Mouse (Mus musculus) adrenal gland, postnatal 36 days (tissue): ENCODE data around the gene Lgr4. TPM values are rescaled to one million over a fixed set of nuclear protein-coding genes. Genes with fewer than 3 reads are reported as not detected.
A peak's percentile ranks its signal among the peaks of the same experiment; 100 is the strongest.

Source experiments
- DNase-seq, 2 experiments: peaks; one replicate each; pipeline ENCODE4 v3.0.0; 2021; ENCODE audit warnings: mixed read lengths in 1 of 2
- total RNA-seq, 2 experiments: library from RNA; stranded (reverse); gene quantifications; 2 replicates each; pipeline ENCODE4 v1.2.3; 2021

The Lgr4 gene
- total RNA-seq, 2 experiments from 2014 or later: 148 to 223 TPM

- no peak for DNase-seq
These were observed 32.1 kb downstream of the Lgr4 start for GRCm38 (mm10) chr2:109949519-109949918.

GRCm38 (mm10) chr2:109950311-109950710, 32.9 kb downstream of the Lgr4 start:
- DNase-seq: no peak

GRCm38 (mm10) chr2:109951050-109951449, 33.6 kb downstream of the Lgr4 start:
- peak in 1 of 2 experiments; percentile 41 for DNase-seq

GRCm38 (mm10) chr2:109953048-109953717, 35.7 kb downstream of the Lgr4 start:
- no peak for DNase-seq

- DNase-seq: no peak
These were observed 36.4 kb downstream of the Lgr4 start for GRCm38 (mm10) chr2:109953893-109954292.

GRCm38 (mm10) chr2:109955060-109955459, 37.6 kb downstream of the Lgr4 start:
- peak in 1 of 2 experiments; percentile 42 for DNase-seq

GRCm38 (mm10) chr2:109955910-109956309, 38.5 kb downstream of the Lgr4 start:
- no peak for DNase-seq

GRCm38 (mm10) chr2:109956785-109957184, 39.3 kb downstream of the Lgr4 start:
- no peak for DNase-seq

GRCm38 (mm10) chr2:109958692-109959406, 41.4 kb downstream of the Lgr4 start:
- DNase-seq: peak; percentile 68 to 70

GRCm38 (mm10) chr2:109959407-109960075, 42.1 kb downstream of the Lgr4 start:
- DNase-seq: peak in 1 of 2 experiments; percentile 52

- no peak for DNase-seq
These were observed 42.8 kb downstream of the Lgr4 start for GRCm38 (mm10) chr2:109960246-109960645.

- no peak for DNase-seq
These were observed 43.7 kb downstream of the Lgr4 start for GRCm38 (mm10) chr2:109961174-109961573.

- no peak for DNase-seq
These were observed 46.3 kb downstream of the Lgr4 start for GRCm38 (mm10) chr2:109963591-109964258.

- no peak for DNase-seq
These were observed 48.4 kb downstream of the Lgr4 start for GRCm38 (mm10) chr2:109965753-109966420.

- DNase-seq: no peak
These were observed 49.4 kb downstream of the Lgr4 start for GRCm38 (mm10) chr2:109966863-109967262.

GRCm38 (mm10) chr2:109969381-109969780, 51.9 kb downstream of the Lgr4 start:
- no peak for DNase-seq

GRCm38 (mm10) chr2:109969926-109970532, 52.6 kb downstream of the Lgr4 start:
- no peak for DNase-seq

GRCm38 (mm10) chr2:109970744-109971410, 53.4 kb downstream of the Lgr4 start:
- DNase-seq: peak in 1 of 2 experiments; percentile 42

GRCm38 (mm10) chr2:109972310-109972709, 54.9 kb downstream of the Lgr4 start:
- DNase-seq: no peak

- DNase-seq: no peak
These were observed 55.5 kb downstream of the Lgr4 start for GRCm38 (mm10) chr2:109972922-109973321.

- DNase-seq: no peak
These were observed 57.4 kb downstream of the Lgr4 start for GRCm38 (mm10) chr2:109974807-109975206.
